In the genomic region with DNA sequence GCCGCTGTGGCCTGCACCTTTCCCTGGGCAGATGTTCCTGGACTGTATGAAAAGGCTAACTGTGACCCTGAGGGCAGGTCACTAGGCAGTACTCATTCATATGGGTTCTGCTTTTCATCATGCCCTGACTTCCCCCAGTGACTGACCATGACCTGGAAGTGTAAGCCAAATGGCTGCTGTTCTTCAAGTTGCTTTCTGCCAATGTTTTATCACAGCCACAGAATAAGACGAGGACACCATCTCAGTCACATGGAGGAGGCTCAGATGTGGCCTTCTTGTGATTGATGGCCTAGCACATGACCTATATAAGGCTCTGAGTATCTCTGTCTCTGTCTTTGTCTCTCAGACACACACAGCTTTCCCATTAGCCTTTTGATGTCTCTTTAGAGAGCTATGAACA, we compare ENCODE assay signal across 35 mouse cellular contexts. TPM values are rescaled to one million over a fixed set of nuclear protein-coding genes. Genes with fewer than 3 reads are reported as not detected.
"Had no signal": no experiment of that assay in that cellular context is flagged by ENCODE, and none has a peak within 500 bp of the region (broad histone marks: within the 10 kb centered on the region; RNA-seq: fewer than 3 reads in every experiment).

No protein-coding gene starts in this region.

- H3K9ac ChIP-seq: heart, embryonic 12.5 days; heart, embryonic 13.5 days; heart, embryonic 15.5 days; hindbrain, embryonic 12.5 days; hindbrain, embryonic 13.5 days; hindbrain, embryonic 14.5 days; hindbrain, embryonic 15.5 days; intestine, embryonic 15.5 days; kidney, embryonic 15.5 days had no signal

- H3K4me3 ChIP-seq: heart, embryonic 12.5 days; heart, embryonic 13.5 days; heart, embryonic 15.5 days; hindbrain, embryonic 10.5 days; hindbrain, embryonic 12.5 days; hindbrain, embryonic 13.5 days; hindbrain, embryonic 15.5 days; intestine, embryonic 15.5 days; kidney, embryonic 15.5 days; layer of hippocampus, adult 2 months; left cerebral cortex, adult 2 months had no signal

- H3K9me3 ChIP-seq: heart, embryonic 13.5 days; heart, embryonic 15.5 days; hindbrain, embryonic 10.5 days; hindbrain, embryonic 12.5 days; hindbrain, embryonic 13.5 days; hindbrain, embryonic 15.5 days; intestine, embryonic 15.5 days had no signal

- H3K4me2 ChIP-seq: heart, embryonic 11.5 days; heart, embryonic 12.5 days; heart, embryonic 13.5 days; heart, embryonic 15.5 days; hindbrain, embryonic 12.5 days; hindbrain, embryonic 13.5 days; hindbrain, embryonic 14.5 days; hindbrain, embryonic 15.5 days; intestine, embryonic 15.5 days; kidney, embryonic 15.5 days had no signal

- H3K36me3 ChIP-seq: heart, embryonic 15.5 days; intestine, embryonic 15.5 days; kidney, embryonic 15.5 days had no signal

- DNase-seq: heart, postnatal 10 days; heart, postnatal 14 days; heart, postnatal 36 days; heart, postnatal 4 days; kidney, adult 11 months; kidney, adult 18-20 months; kidney, adult 2 months; kidney, adult 8-10 months; kidney, adult 9 months; kidney, postnatal 10 days; kidney, postnatal 14 days; kidney, postnatal 25 days; kidney, postnatal 36 days; kidney, postnatal 4 days; layer of hippocampus, adult 9-11 months; layer of hippocampus, postnatal 36 days had no signal

- H3K27ac ChIP-seq: heart, embryonic 13.5 days; heart, embryonic 15.5 days; hindbrain, embryonic 10.5 days; hindbrain, embryonic 12.5 days; hindbrain, embryonic 13.5 days; hindbrain, embryonic 14.5 days; hindbrain, embryonic 15.5 days; hindbrain, postnatal 0 days; intestine, embryonic 15.5 days; kidney, embryonic 15.5 days; kidney, postnatal 0 days; layer of hippocampus, adult 2 months; left cerebral cortex, adult 2 months had no signal

- H3K27me3 ChIP-seq: heart, embryonic 12.5 days; heart, embryonic 13.5 days; heart, embryonic 15.5 days; hindbrain, embryonic 12.5 days; hindbrain, embryonic 13.5 days; hindbrain, embryonic 15.5 days; intestine, embryonic 15.5 days; kidney, embryonic 15.5 days had no signal

- ATAC-seq: hindbrain, embryonic 16.5 days; hindbrain, postnatal 0 days; inflammation-experienced regulatory T-cells, adult 6 months; intestine, embryonic 15.5 days; intestine, embryonic 16.5 days; intestine, postnatal 0 days had no signal

RNA-seq across cellular contexts. Expression of a gene that starts 27.3 kb away (rescaled TPM):
- polyA plus RNA-seq: inflammation-experienced regulatory T-cells, adult 6 months had no signal
